Mouse (Mus musculus): ENCODE results near the gene Slc26a10. TPM values are rescaled to one million over a fixed set of nuclear protein-coding genes. Genes with fewer than 3 reads are reported as not detected.
A peak's percentile ranks its signal among the peaks of the same experiment; 100 is the strongest.

Gene Slc26a10
- polyA plus RNA-seq, 1 experiment from 2014 or later = 2.3 TPM

DNA sequence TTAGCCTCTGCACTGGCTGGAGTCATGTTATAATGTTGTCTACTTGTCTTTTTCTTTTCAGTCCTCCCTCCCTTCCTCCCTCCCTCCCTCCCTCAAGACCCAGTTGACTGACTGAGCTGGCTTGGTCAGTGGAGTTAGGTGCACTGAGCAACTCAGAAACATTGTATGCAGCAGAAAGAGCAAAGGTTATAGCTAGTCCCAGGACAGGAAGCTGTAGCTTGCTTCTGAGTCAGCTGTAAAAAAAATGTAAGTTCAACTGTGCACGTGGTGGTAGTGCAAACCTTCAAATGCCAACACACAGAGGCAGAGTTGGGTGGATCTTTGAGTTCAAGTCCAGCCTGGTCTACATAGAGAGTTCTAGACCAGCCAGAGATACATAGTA lies 34.0 kb upstream of the Slc26a10 start:
- H3K4me1 ChIP-seq (ENCODE audit: control insufficient read depth, insufficient read depth, low read length) = 0 out of 2 replicates have a peak, but pooled peaks cover 6% of the 10 kb centered on the region
- no peak overlapping the region for H3K4me2 ChIP-seq (replicated peaks; ENCODE audit: low read depth, low read length)
- 47% methylated on average over 1 of the region's 1 CpGs for WGBS
- H3K9me3 ChIP-seq (ENCODE audit: control insufficient read depth, low read length) = no peaks in the 10 kb centered on the region
- H3K9ac ChIP-seq (ENCODE audit: low read depth, low read length) = no peak overlapping the region
- no peak overlapping the region for H3K4me3 ChIP-seq (ENCODE audit: low read length)
- no peaks in the 10 kb centered on the region for H3K36me3 ChIP-seq (ENCODE audit: control insufficient read depth, insufficient read depth, low read length)
- ATAC-seq (ENCODE audit: low FRiP score, low TSS enrichment) = no peak
- no peaks in the 10 kb centered on the region for H3K27me3 ChIP-seq (ENCODE audit: control insufficient read depth, insufficient read depth, low read length)
- no peak overlapping the region for H3K27ac ChIP-seq (ENCODE audit: low read depth, low read length)

DNA sequence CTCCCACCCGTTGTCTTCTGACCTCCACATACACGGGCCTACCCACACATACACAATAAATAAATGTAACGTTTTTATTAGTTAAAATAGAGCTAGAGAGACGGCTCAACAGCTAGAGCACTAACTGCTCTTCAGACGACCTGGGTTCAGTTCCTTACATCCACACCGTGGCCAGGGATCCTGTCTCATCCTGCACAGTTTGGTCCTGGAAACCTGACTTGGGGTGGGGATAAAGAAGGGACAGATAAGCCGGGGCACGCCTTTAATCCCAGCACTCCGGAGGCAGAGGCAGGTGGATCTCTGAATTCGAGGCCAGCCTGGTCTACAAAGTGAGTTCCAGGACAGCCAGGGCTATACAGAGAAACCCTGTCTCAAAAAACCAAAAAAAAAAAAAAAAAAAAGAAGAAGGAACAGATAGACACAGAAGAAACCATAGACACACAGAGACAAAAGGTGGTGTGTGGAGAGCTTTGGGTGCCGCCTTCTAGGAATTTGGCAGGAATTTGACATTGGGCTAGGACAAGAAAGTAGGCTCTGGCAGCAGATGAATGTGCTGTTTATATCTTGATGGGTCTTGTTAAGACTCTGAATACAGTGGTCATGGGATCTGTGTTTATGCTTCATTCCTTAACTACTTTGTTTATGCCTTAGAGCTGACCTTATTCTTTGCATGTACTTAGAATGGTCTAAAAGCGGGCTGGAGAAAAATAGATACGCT lies 33.4 kb upstream of the Slc26a10 start:
- H3K36me3 ChIP-seq (ENCODE audit: control insufficient read depth, insufficient read depth, low read length) = peaks cover 2% of the 10 kb centered on the region
- H3K9ac ChIP-seq (ENCODE audit: low read depth, low read length) = no peak overlapping the region
- no peak overlapping the region for H3K4me3 ChIP-seq (ENCODE audit: low read length)
- no peak for ATAC-seq (ENCODE audit: low FRiP score, low TSS enrichment)
- 0 out of 2 replicates have a peak, but pooled peaks cover 6% of the 10 kb centered on the region for H3K4me1 ChIP-seq (ENCODE audit: control insufficient read depth, insufficient read depth, low read length)
- H3K4me2 ChIP-seq (replicated peaks; ENCODE audit: low read depth, low read length) = no peak overlapping the region
- WGBS = 77% methylated on average over 13 of the region's 13 CpGs
- no peak overlapping the region for H3K27ac ChIP-seq (ENCODE audit: low read depth, low read length)
- H3K27me3 ChIP-seq (ENCODE audit: control insufficient read depth, insufficient read depth, low read length) = no peaks in the 10 kb centered on the region
- no peaks in the 10 kb centered on the region for H3K9me3 ChIP-seq (ENCODE audit: control insufficient read depth, low read length)

GRCm38 (mm10) chr10:127213272-127213671 lies 32.8 kb upstream of the Slc26a10 start:
- H3K9me3 ChIP-seq (ENCODE audit: control insufficient read depth, low read length) = no peaks in the 10 kb centered on the region
- no peaks in the 10 kb centered on the region for H3K27me3 ChIP-seq (ENCODE audit: control insufficient read depth, insufficient read depth, low read length)
- H3K36me3 ChIP-seq (ENCODE audit: control insufficient read depth, insufficient read depth, low read length) = peaks cover 8% of the 10 kb centered on the region
- no peak for ATAC-seq (ENCODE audit: low FRiP score, low TSS enrichment)
- H3K4me3 ChIP-seq (ENCODE audit: low read length) = no peak overlapping the region
- no peak overlapping the region for H3K27ac ChIP-seq (ENCODE audit: low read depth, low read length)
- H3K9ac ChIP-seq (ENCODE audit: low read depth, low read length) = no peak overlapping the region
- H3K4me2 ChIP-seq (replicated peaks; ENCODE audit: low read depth, low read length) = no peak overlapping the region
- 82% methylated on average over 8 of the region's 8 CpGs for WGBS
- 0 out of 2 replicates have a peak, but pooled peaks cover 6% of the 10 kb centered on the region for H3K4me1 ChIP-seq (ENCODE audit: control insufficient read depth, insufficient read depth, low read length)

DNA sequence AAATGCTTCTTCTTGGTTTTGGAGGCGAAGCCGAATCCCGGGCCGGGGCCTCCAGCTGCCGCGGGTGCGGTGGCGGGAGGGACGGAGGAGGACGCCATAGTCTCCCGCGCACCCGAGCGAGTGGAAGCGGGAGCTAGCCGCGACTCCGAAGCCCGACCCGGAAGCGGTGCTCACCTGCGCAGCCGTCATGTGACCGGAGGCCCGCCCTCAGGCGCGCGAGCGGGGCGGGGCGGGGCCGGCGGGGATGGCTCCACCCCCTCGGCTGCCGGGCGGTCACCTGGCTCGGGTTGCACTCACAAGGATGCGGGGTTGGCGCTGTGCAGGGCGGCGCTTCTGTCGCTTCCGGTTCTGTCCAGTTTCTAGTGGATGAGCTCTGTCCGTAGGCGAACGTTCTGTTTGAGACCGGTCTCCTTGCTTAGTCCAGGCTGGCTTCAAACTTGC lies 31.0 kb upstream of the Slc26a10 start, which contains the start of gene Pip4k2c:
Pip4k2c (minus strand) TSS at position 172 of the 441 bp plus-strand sequence.
- 0% methylated on average over 35 of the region's 47 CpGs for WGBS
- Histone ChIP-seq H3K9me3 (ENCODE audit: control insufficient read depth, low read length) (no peaks in the 10 kb centered on the region), H3K27ac (ENCODE audit: low read depth, low read length) (peak within 1 kb of the TSS; percentile 83), H3K4me3 (ENCODE audit: low read length) (peak within 1 kb of the TSS; percentile 74), H3K4me1 (ENCODE audit: control insufficient read depth, insufficient read depth, low read length) (0 out of 2 replicates have a peak, but pooled peaks cover 6% of the 10 kb centered on the region), H3K4me2 (replicated peaks; ENCODE audit: low read depth, low read length) (peak within 1 kb of the TSS; percentile 57), H3K9ac (ENCODE audit: low read depth, low read length) (peak within 1 kb of the TSS; percentile 75), H3K36me3 (ENCODE audit: control insufficient read depth, insufficient read depth, low read length) (peaks cover 19% of the 10 kb centered on the region), H3K27me3 (ENCODE audit: control insufficient read depth, insufficient read depth, low read length) (no peaks in the 10 kb centered on the region)
- peak; percentile 95 for ATAC-seq (ENCODE audit: low FRiP score, low TSS enrichment)

DNA sequence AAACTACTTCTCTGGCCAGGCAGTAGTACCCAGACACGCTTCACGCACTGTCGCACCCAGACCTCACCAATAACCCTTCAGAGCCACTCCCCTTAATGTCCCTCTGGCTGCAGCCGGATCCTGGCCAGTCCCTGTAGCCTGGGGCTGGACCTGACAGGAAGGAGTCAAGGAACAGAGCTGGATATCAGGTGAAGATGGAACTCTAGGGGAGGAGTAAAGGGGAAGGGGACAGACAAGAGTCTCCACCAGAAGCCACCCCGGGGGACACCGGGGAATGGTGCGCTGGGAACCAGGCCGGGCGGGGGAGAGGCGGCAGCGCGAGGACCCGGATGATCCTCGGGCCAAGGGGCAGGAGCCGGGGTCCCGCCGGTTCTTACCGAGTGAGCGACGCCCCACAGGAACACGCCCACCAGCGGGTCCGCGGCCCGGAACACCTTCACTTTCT lies 30.5 kb upstream of the Slc26a10 start:
- Histone ChIP-seq H3K4me3 (ENCODE audit: low read length) (peak overlapping the region; percentile 74), H3K9ac (ENCODE audit: low read depth, low read length) (peak overlapping the region; percentile 75), H3K27me3 (ENCODE audit: control insufficient read depth, insufficient read depth, low read length) (no peaks in the 10 kb centered on the region), H3K27ac (ENCODE audit: low read depth, low read length) (peak overlapping the region; percentile 83), H3K4me2 (replicated peaks; ENCODE audit: low read depth, low read length) (peak overlapping the region; percentile 57), H3K4me1 (ENCODE audit: control insufficient read depth, insufficient read depth, low read length) (0 out of 2 replicates have a peak, but pooled peaks cover 6% of the 10 kb centered on the region), H3K36me3 (ENCODE audit: control insufficient read depth, insufficient read depth, low read length) (peaks cover 19% of the 10 kb centered on the region), H3K9me3 (ENCODE audit: control insufficient read depth, low read length) (no peaks in the 10 kb centered on the region)
- WGBS = under 1% methylated on average over 25 of the region's 25 CpGs
- peak; percentile 90 for ATAC-seq (ENCODE audit: low FRiP score, low TSS enrichment)

- no peak overlapping the region for H3K27ac ChIP-seq (ENCODE audit: low read depth, low read length)
- no peak for ATAC-seq (ENCODE audit: low FRiP score, low TSS enrichment)
Observed at GRCm38 (mm10) chr10:127209928-127210570, 29.6 kb upstream of the Slc26a10 start.

GRCm38 (mm10) chr10:127208921-127209320 lies 28.5 kb upstream of the Slc26a10 start:
- peaks cover 35% of the 10 kb centered on the region for H3K36me3 ChIP-seq (ENCODE audit: control insufficient read depth, insufficient read depth, low read length)
- 0 out of 2 replicates have a peak, but pooled peaks cover 6% of the 10 kb centered on the region for H3K4me1 ChIP-seq (ENCODE audit: control insufficient read depth, insufficient read depth, low read length)
- no peak overlapping the region for H3K27ac ChIP-seq (ENCODE audit: low read depth, low read length)
- H3K27me3 ChIP-seq (ENCODE audit: control insufficient read depth, insufficient read depth, low read length) = no peaks in the 10 kb centered on the region
- WGBS = 87% methylated on average over 4 of the region's 4 CpGs
- no peaks in the 10 kb centered on the region for H3K9me3 ChIP-seq (ENCODE audit: control insufficient read depth, low read length)
- no peak overlapping the region for H3K9ac ChIP-seq (ENCODE audit: low read depth, low read length)
- no peak overlapping the region for H3K4me2 ChIP-seq (replicated peaks; ENCODE audit: low read depth, low read length)
- no peak for ATAC-seq (ENCODE audit: low FRiP score, low TSS enrichment)
- H3K4me3 ChIP-seq (ENCODE audit: low read length) = no peak overlapping the region

More at GRCm38 (mm10) chr10:127209928-127210570, 29.6 kb upstream of the Slc26a10 start:
- H3K36me3 ChIP-seq (ENCODE audit: control insufficient read depth, insufficient read depth, low read length) = peaks cover 28% of the 10 kb centered on the region
- WGBS = 82% methylated on average over 13 of the region's 13 CpGs
- H3K9me3 ChIP-seq (ENCODE audit: control insufficient read depth, low read length) = no peaks in the 10 kb centered on the region
- H3K4me2 ChIP-seq (replicated peaks; ENCODE audit: low read depth, low read length) = peak overlapping the region; percentile 57
- 0 out of 2 replicates have a peak, but pooled peaks cover 6% of the 10 kb centered on the region for H3K4me1 ChIP-seq (ENCODE audit: control insufficient read depth, insufficient read depth, low read length)
- H3K9ac ChIP-seq (ENCODE audit: low read depth, low read length) = no peak overlapping the region
- H3K4me3 ChIP-seq (ENCODE audit: low read length) = peak overlapping the region; percentile 74
- H3K27me3 ChIP-seq (ENCODE audit: control insufficient read depth, insufficient read depth, low read length) = no peaks in the 10 kb centered on the region

DNA sequence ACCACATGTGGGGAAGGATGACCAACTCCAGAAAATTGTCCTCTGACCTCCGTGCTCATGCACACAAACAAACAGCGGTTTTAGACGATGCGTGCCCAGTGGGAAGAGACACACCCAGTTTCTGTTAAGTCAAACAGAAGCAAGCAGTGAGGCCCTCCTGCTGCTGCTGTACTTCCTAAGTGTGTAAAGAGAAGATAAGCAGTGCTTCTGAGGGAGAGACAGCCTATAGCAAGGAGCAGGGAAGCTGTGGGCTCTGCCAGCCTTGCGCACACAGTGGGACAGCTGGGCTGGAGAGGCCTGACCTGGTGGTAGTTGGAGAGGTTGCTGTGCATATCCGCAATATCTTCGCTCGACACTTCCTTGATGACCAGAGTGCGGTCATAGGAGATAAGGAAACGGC lies 24.9 kb upstream of the Slc26a10 start:
- no peaks in the 10 kb centered on the region for H3K9me3 ChIP-seq (ENCODE audit: control insufficient read depth, low read length)

GRCm38 (mm10) chr10:127204589-127204988 lies 24.1 kb upstream of the Slc26a10 start:
- Histone ChIP-seq H3K9ac (ENCODE audit: low read depth, low read length) (no peak overlapping the region), H3K4me3 (ENCODE audit: low read length) (no peak overlapping the region), H3K36me3 (ENCODE audit: control insufficient read depth, insufficient read depth, low read length) (peaks cover 57% of the 10 kb centered on the region), H3K27me3 (ENCODE audit: control insufficient read depth, insufficient read depth, low read length) (no peaks in the 10 kb centered on the region), H3K9me3 (ENCODE audit: control insufficient read depth, low read length) (no peaks in the 10 kb centered on the region), H3K27ac (ENCODE audit: low read depth, low read length) (no peak overlapping the region), H3K4me1 (ENCODE audit: control insufficient read depth, insufficient read depth, low read length) (no peaks in the 10 kb centered on the region), H3K4me2 (replicated peaks; ENCODE audit: low read depth, low read length) (no peak overlapping the region)
- ATAC-seq (ENCODE audit: low FRiP score, low TSS enrichment) = no peak
- 89% methylated on average over 5 of the region's 5 CpGs for WGBS

More for the DNA sequence above, 24.9 kb upstream of the Slc26a10 start:
- Histone ChIP-seq H3K4me3 (ENCODE audit: low read length) (no peak overlapping the region), H3K9ac (ENCODE audit: low read depth, low read length) (no peak overlapping the region), H3K27ac (ENCODE audit: low read depth, low read length) (no peak overlapping the region), H3K27me3 (ENCODE audit: control insufficient read depth, insufficient read depth, low read length) (no peaks in the 10 kb centered on the region), H3K36me3 (ENCODE audit: control insufficient read depth, insufficient read depth, low read length) (peaks cover 56% of the 10 kb centered on the region), H3K4me2 (replicated peaks; ENCODE audit: low read depth, low read length) (no peak overlapping the region), H3K4me1 (ENCODE audit: control insufficient read depth, insufficient read depth, low read length) (0 out of 2 replicates have a peak, but pooled peaks cover 4% of the 10 kb centered on the region)
- no peak for ATAC-seq (ENCODE audit: low FRiP score, low TSS enrichment)
- 86% methylated on average over 10 of the region's 10 CpGs for WGBS
